Mouse (Mus musculus): ENCODE results near the gene 1700020L24Rik.

The 1700020L24Rik gene

GRCm38 (mm10) chr11:83440081-83441064 is 2.9 kb downstream of the 1700020L24Rik start:
- intact Hi-C loops (cut with DNase I): no loop called here

GRCm38 (mm10) chr11:83441235-83441634 is 3.8 kb downstream of the 1700020L24Rik start:
- intact Hi-C loops (cut with DNase I): no loop called here

GRCm38 (mm10) chr11:83442596-83443267 is 5.3 kb downstream of the 1700020L24Rik start:
- intact Hi-C loops (cut with DNase I): loop anchor here (2.0 kb wide), 1 partner anchor 30 kb away; the partner anchor contains the start of gene Taf15

- intact Hi-C loops (cut with DNase I): loop anchor here (2.0 kb wide), 1 partner anchor 29 kb away; the partner anchor contains the start of gene Taf15
These were observed 6.3 kb downstream of the 1700020L24Rik start for GRCm38 (mm10) chr11:83443824-83444223.

GRCm38 (mm10) chr11:83445001-83445400 is 7.5 kb downstream of the 1700020L24Rik start:
- intact Hi-C loops (cut with DNase I): no loop called here

GRCm38 (mm10) chr11:83447612-83448011 is 10.1 kb downstream of the 1700020L24Rik start:
- intact Hi-C loops (cut with DNase I): no loop called here

- intact Hi-C loops (cut with DNase I): no loop called here
These were observed 10.8 kb downstream of the 1700020L24Rik start for GRCm38 (mm10) chr11:83448021-83448926.

- intact Hi-C loops (cut with DNase I): no loop called here
These were observed 11.4 kb downstream of the 1700020L24Rik start for GRCm38 (mm10) chr11:83448927-83449236.

- intact Hi-C loops (cut with DNase I): no loop called here
These were observed 11.8 kb downstream of the 1700020L24Rik start for GRCm38 (mm10) chr11:83449298-83449697.

GRCm38 (mm10) chr11:83450550-83450949 is 13.1 kb downstream of the 1700020L24Rik start:
- intact Hi-C loops (cut with DNase I): no loop called here

- intact Hi-C loops (cut with DNase I): no loop called here
These were observed 13.8 kb downstream of the 1700020L24Rik start for GRCm38 (mm10) chr11:83451281-83451680.

GRCm38 (mm10) chr11:83454548-83454947 is 17.1 kb downstream of the 1700020L24Rik start:
- intact Hi-C loops (cut with DNase I): no loop called here

- intact Hi-C loops (cut with DNase I): no loop called here
These were observed 18.1 kb downstream of the 1700020L24Rik start for GRCm38 (mm10) chr11:83455608-83456007.

- intact Hi-C loops (cut with DNase I): no loop called here
These were observed 19.8 kb downstream of the 1700020L24Rik start for GRCm38 (mm10) chr11:83457257-83457656.

GRCm38 (mm10) chr11:83457912-83458601 is 20.6 kb downstream of the 1700020L24Rik start:
- intact Hi-C loops (cut with DNase I): no loop called here

GRCm38 (mm10) chr11:83461462-83462027 is 24.1 kb downstream of the 1700020L24Rik start:
- intact Hi-C loops (cut with DNase I): no loop called here

- intact Hi-C loops (cut with DNase I): no loop called here
These were observed 25.3 kb downstream of the 1700020L24Rik start, which contains the start of gene Mmp28 for GRCm38 (mm10) chr11:83462711-83463244. Gene Mmp28 (minus strand): TSS chr11:83463071.

- intact Hi-C loops (cut with DNase I): no loop called here
These were observed 28.5 kb downstream of the 1700020L24Rik start for GRCm38 (mm10) chr11:83465976-83466375.

GRCm38 (mm10) chr11:83467120-83467652 is 29.7 kb downstream of the 1700020L24Rik start:
- intact Hi-C loops (cut with DNase I): no loop called here

All from adrenal gland (tissue).